Mouse (Mus musculus): Measurements from ENCODE around the gene Catsperg1.
"Not testable (repeated sequence)": the region's sequence is repeated elsewhere in the genome, so short reads cannot be mapped to it uniquely, and the experiment has no call there.

DNA sequence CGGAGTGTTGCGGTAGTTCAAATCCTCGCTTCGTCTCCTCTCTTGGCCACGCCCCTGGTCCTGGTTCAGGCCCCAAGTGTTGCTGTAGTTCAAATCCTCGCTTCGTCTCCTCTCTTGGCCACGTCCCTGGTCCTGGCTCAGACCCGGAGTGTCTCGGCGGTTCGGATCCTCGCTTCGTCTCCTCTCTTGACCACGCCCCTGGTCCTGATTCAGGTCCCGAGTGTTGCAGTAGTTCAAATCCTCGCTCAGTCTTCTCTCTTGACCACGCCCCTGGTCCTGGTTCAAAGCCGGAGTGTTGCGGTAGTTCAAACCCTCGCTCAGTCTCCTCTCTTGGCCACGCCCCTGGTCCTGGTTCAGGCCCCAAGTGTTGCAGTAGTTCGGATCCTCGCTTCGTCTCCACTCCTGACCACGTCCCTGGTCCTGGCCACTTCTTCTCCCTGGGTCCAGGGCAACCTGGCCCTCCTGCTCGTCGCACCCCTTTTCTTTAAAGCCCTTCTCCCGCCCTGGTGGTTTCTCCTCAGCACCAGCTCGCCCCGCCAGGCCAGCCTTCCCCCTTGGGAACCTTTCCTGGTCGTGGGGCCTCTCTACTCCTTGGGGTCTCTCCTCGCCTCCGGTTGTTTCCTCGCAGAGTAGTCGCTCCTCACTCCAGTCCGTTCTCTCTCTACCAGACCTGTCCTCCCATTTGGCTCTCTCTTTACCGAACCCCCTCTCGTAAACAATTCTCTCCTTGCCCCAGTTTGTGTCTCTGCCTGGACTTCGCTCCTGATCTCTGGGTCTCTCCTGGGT, 867 bp downstream of the Catsperg1 start:
- TF ChIP-seq CTCF, EP300 (IDR thresholded peaks at IDR 0.05; ENCODE audit: low read depth): not testable (repeated sequence)

All from heart, postnatal 0 days (tissue).